Mouse (Mus musculus): ENCODE data around the gene Itpr1.

Gene Itpr1

GRCm38 (mm10) chr6:108445006-108445405 is 232.1 kb downstream of the Itpr1 start:
- no peak for DNase-seq (ENCODE audit: low spot score)

GRCm38 (mm10) chr6:108446766-108447165 is 233.9 kb downstream of the Itpr1 start:
- no peak for DNase-seq (ENCODE audit: low spot score)

GRCm38 (mm10) chr6:108447179-108447845 is 234.4 kb downstream of the Itpr1 start:
- DNase-seq (ENCODE audit: low spot score) = no peak

GRCm38 (mm10) chr6:108448016-108448735 is 235.3 kb downstream of the Itpr1 start:
- no peak for DNase-seq (ENCODE audit: low spot score)

- DNase-seq (ENCODE audit: low spot score) = no peak
Measured at GRCm38 (mm10) chr6:108448864-108449263, 236.0 kb downstream of the Itpr1 start.

- DNase-seq (ENCODE audit: low spot score) = no peak
Measured at GRCm38 (mm10) chr6:108451536-108451935, 238.6 kb downstream of the Itpr1 start.

- no peak for DNase-seq (ENCODE audit: low spot score)
Measured at GRCm38 (mm10) chr6:108453618-108454017, 240.7 kb downstream of the Itpr1 start.

GRCm38 (mm10) chr6:108454061-108454891 is 241.4 kb downstream of the Itpr1 start:
- no peak for DNase-seq (ENCODE audit: low spot score)

GRCm38 (mm10) chr6:108454979-108455836 is 242.3 kb downstream of the Itpr1 start:
- no peak for DNase-seq (ENCODE audit: low spot score)

GRCm38 (mm10) chr6:108456231-108457062 is 243.6 kb downstream of the Itpr1 start:
- no peak for DNase-seq (ENCODE audit: low spot score)

GRCm38 (mm10) chr6:108457063-108457405 is 244.1 kb downstream of the Itpr1 start:
- no peak for DNase-seq (ENCODE audit: low spot score)

GRCm38 (mm10) chr6:108457516-108458181 is 244.8 kb downstream of the Itpr1 start:
- DNase-seq (ENCODE audit: low spot score) = no peak

- DNase-seq (ENCODE audit: low spot score) = no peak
Measured at GRCm38 (mm10) chr6:108458182-108458571, 245.3 kb downstream of the Itpr1 start.

- DNase-seq (ENCODE audit: low spot score) = no peak
Measured at GRCm38 (mm10) chr6:108458826-108459225, 245.9 kb downstream of the Itpr1 start.

- DNase-seq (ENCODE audit: low spot score) = no peak
Measured at GRCm38 (mm10) chr6:108464308-108464979, 251.5 kb downstream of the Itpr1 start.

- no peak for DNase-seq (ENCODE audit: low spot score)
Measured at GRCm38 (mm10) chr6:108465159-108465558, 252.3 kb downstream of the Itpr1 start.

GRCm38 (mm10) chr6:108466061-108466531 is 253.2 kb downstream of the Itpr1 start:
- no peak for DNase-seq (ENCODE audit: low spot score)

- no peak for DNase-seq (ENCODE audit: low spot score)
Measured at GRCm38 (mm10) chr6:108467597-108467996, 254.7 kb downstream of the Itpr1 start.

- DNase-seq (ENCODE audit: low spot score) = no peak
Measured at GRCm38 (mm10) chr6:108468226-108468825, 255.4 kb downstream of the Itpr1 start.

All from urinary bladder, postnatal 10 days (tissue).